Mouse (Mus musculus) midbrain, embryonic 13.5 days (tissue): Measurements from ENCODE around the gene Trpm6. TPM values are rescaled to one million over a fixed set of nuclear protein-coding genes. Genes with fewer than 3 reads are reported as not detected.

Experiments
- ATAC-seq: fragments of 200-750 bp; cut with Nextera tagmentation; 2 replicates; pipeline ENCODE4 v1.8.0; 2017; ENCODE audit warnings: mild to moderate bottlenecking, moderate TSS enrichment, moderate library complexity
- H3K27ac ChIP-seq: fragments of 300-500 bp; sonication (generic); 2 replicates; pipeline ENCODE4 v1.5.1; 2015; ENCODE audit warnings: inconsistent platforms, mild to moderate bottlenecking, moderate library complexity
- H3K27me3 ChIP-seq: fragments of 300-500 bp; sonication (generic); 2 replicates; pipeline ENCODE4 v1.6.1; 2015; ENCODE audit warnings: mild to moderate bottlenecking, inconsistent platforms
- H3K36me3 ChIP-seq: fragments of 300-500 bp; sonication (generic); 2 replicates; pipeline ENCODE4 v1.6.1; 2015; ENCODE audit warnings: mild to moderate bottlenecking, inconsistent platforms
- H3K4me1 ChIP-seq: fragments of 300-500 bp; sonication (generic); replicated peaks from 2 replicates; pipeline ENCODE4 v1.6.1; 2015; ENCODE audit warnings: inconsistent platforms
- H3K4me2 ChIP-seq: fragments of 300-500 bp; sonication (generic); replicated peaks from 2 replicates; pipeline ENCODE4 v1.6.1; 2015; ENCODE audit warnings: moderate library complexity, mild to moderate bottlenecking, inconsistent platforms
- H3K4me3 ChIP-seq: fragments of 300-500 bp; sonication (generic); replicated peaks from 2 replicates; pipeline ENCODE4 v1.5.1; 2015; ENCODE audit warnings: mild to moderate bottlenecking, inconsistent platforms
- H3K9ac ChIP-seq: fragments of 300-500 bp; sonication (generic); replicated peaks from 2 replicates; pipeline ENCODE4 v1.6.1; 2015; ENCODE audit warnings: mild to moderate bottlenecking, inconsistent platforms
- H3K9me3 ChIP-seq: fragments of 300-500 bp; sonication (generic); 2 replicates; pipeline ENCODE4 v1.6.1; 2016; ENCODE audit warnings: mild to moderate bottlenecking, inconsistent platforms
- WGBS: fragments of 180-500 bp; shearing (Covaris S2); methylation state at CpG from one replicate; pipeline ENCODE4 v1.1.7; 2015; 5-methylcytosine and 5-hydroxymethylcytosine counted together
- polyA plus RNA-seq: library from polyadenylated mRNA; unstranded; fragments of >200 nt; fragmentation: Nextera tagmentation; extraction: Ambion mirVana; gene quantifications from 2 replicates; pipeline ENCODE4 v1.2.1, GENCODE M21; 2015

The Trpm6 gene
- polyA plus RNA-seq, 1 experiment from 2014 or later, result 0.43 TPM

DNA sequence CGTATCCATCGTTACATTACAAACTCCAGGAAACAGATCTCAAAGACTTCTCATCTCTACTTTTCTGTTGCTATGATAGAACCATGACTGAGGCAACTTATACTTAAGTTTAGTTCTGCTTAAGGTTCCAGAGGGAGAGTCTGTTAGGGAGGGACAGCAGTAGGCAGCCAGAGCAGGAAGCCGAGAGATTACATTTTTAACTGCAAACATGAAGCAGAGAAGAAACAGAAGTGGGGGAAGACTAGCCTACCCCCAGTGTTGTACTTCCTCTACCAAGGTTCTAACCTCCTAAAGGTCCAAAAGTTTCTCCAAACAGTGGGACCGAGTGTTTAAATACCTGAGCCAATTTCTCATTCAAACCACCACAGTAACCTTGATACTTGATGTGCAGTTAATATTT is 13.9 kb upstream of the Trpm6 start:
- H3K4me3 ChIP-seq, result no peak overlapping the region
- H3K27me3 ChIP-seq, result no peaks in the 10 kb centered on the region
- no peak overlapping the region for H3K27ac ChIP-seq
- H3K4me1 ChIP-seq, result no peaks in the 10 kb centered on the region
- no peak overlapping the region for H3K4me2 ChIP-seq
- no peaks in the 10 kb centered on the region for H3K36me3 ChIP-seq
- H3K9ac ChIP-seq, result no peak overlapping the region
- H3K9me3 ChIP-seq, result no peaks in the 10 kb centered on the region
- 93% methylated on average over 4 of the region's 4 CpGs for WGBS
- no peak for ATAC-seq

DNA sequence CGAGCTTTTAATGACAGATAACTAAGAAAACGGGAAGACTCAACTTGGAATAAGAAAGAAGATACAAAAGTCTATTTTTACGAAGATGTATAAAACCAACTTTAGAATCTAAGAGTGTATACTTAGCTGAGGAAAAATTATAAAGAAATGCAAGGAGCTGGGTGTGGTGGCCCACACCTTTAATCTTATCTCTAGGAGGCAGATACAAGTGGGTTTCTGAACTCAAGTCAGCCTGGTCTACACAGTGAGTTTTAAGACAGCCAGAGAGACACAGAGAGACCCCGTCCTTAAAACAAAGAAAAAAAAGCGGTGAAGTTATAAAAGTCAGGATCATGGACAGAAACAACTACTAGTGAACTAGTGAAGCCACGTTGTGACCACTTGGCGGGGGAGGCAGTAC is 10.6 kb upstream of the Trpm6 start:
- ATAC-seq, result no peak

DNA sequence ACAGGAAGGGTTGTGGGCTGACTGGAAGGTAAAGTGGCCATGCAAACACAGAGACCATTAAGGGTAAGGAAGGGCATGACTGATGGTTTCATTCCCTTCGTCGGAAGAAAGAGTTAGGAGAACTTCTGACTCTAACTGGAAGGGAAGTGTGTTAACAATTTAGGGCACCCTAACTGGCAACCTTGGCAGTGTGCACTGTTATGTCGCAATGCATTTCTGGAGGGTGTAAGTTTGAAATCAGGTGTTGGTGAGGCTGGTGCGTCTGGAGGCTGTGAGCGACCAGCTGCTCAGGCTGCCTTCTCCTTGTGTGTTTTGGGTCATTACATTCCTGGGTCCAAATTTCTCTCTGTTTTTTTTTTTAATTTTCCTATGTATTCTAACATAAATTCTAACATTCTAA is 5.8 kb upstream of the Trpm6 start:
- no peak overlapping the region for H3K4me3 ChIP-seq
- no peak for ATAC-seq
- no peaks in the 10 kb centered on the region for H3K36me3 ChIP-seq
- 93% methylated on average over 5 of the region's 5 CpGs for WGBS
- H3K9ac ChIP-seq, result no peak overlapping the region
- H3K9me3 ChIP-seq, result no peaks in the 10 kb centered on the region
- no peaks in the 10 kb centered on the region for H3K27me3 ChIP-seq
- no peaks in the 10 kb centered on the region for H3K4me1 ChIP-seq
- H3K27ac ChIP-seq, result no peak overlapping the region
- H3K4me2 ChIP-seq, result no peak overlapping the region

More for the DNA sequence above, 10.6 kb upstream of the Trpm6 start:
- 88% methylated on average over 7 of the region's 7 CpGs for WGBS
- H3K27me3 ChIP-seq, result no peaks in the 10 kb centered on the region
- no peak overlapping the region for H3K9ac ChIP-seq
- no peak overlapping the region for H3K27ac ChIP-seq
- no peak overlapping the region for H3K4me3 ChIP-seq
- no peaks in the 10 kb centered on the region for H3K9me3 ChIP-seq
- no peaks in the 10 kb centered on the region for H3K4me1 ChIP-seq
- no peaks in the 10 kb centered on the region for H3K36me3 ChIP-seq
- H3K4me2 ChIP-seq, result no peak overlapping the region

GRCm38 (mm10) chr19:18746576-18747340 is 3.0 kb upstream of the Trpm6 start:
- Histone ChIP-seq H3K27ac (no peak overlapping the region), H3K27me3 (peaks cover 19% of the 10 kb centered on the region), H3K4me3 (no peak overlapping the region), H3K4me2 (no peak overlapping the region), H3K9me3 (no peaks in the 10 kb centered on the region), H3K4me1 (peaks cover 8% of the 10 kb centered on the region), H3K36me3 (no peaks in the 10 kb centered on the region), H3K9ac (no peak overlapping the region)
- 94% methylated on average over 5 of the region's 5 CpGs for WGBS
- ATAC-seq, result no peak

DNA sequence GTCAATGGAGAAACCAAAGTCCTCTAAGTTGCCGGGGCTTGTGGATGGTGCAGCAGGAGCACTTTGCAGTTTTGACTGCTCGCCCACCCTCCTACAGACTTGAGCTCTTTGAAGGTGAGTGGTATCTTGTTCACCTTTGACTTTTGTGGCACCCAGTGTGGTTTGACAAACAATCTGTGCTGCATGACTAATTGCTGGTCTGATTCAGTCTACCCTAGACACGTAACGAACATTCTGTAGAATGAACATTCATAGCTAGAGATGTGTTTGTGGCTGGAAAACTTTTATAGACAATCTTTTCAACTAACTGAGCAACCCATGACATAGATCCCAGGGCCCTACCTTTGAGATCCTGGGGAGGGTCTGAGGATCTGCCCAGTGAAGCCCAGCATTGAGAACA is 2.4 kb upstream of the Trpm6 start:
- Histone ChIP-seq H3K27me3 (peaks cover 19% of the 10 kb centered on the region), H3K36me3 (no peaks in the 10 kb centered on the region), H3K9ac (no peak overlapping the region), H3K9me3 (no peaks in the 10 kb centered on the region), H3K4me1 (peaks cover 8% of the 10 kb centered on the region), H3K4me3 (no peak overlapping the region), H3K27ac (no peak overlapping the region), H3K4me2 (no peak overlapping the region)
- ATAC-seq, result no peak
- 97% methylated on average over 4 of the region's 4 CpGs for WGBS

DNA sequence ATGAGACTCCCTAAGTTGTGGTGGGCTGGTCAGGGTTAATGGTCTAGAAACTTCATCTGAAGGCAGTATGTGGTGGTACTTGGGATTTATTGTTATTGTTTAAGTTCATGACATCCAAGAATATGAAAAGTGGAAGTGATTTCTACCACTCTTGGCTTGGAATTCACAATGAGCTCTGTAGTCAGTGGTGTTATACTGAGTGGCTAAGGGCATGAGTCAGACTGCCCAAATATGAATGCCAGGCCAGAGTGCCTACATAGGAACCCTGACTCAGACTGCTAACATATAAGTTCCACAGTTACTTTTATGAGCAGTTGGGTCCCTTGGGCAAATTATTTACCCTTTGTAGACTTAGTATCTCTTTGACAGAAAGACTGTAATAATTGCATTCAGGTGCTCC is 7.4 kb downstream of the Trpm6 start:
- Histone ChIP-seq H3K4me1 (peaks cover 4% of the 10 kb centered on the region; the same call in 1 of the 2 replicates), H3K9ac (no peak overlapping the region), H3K36me3 (no peaks in the 10 kb centered on the region), H3K27ac (no peak overlapping the region), H3K9me3 (no peaks in the 10 kb centered on the region), H3K4me3 (no peak overlapping the region), H3K27me3 (no peaks in the 10 kb centered on the region), H3K4me2 (no peak overlapping the region)
- no peak for ATAC-seq

DNA sequence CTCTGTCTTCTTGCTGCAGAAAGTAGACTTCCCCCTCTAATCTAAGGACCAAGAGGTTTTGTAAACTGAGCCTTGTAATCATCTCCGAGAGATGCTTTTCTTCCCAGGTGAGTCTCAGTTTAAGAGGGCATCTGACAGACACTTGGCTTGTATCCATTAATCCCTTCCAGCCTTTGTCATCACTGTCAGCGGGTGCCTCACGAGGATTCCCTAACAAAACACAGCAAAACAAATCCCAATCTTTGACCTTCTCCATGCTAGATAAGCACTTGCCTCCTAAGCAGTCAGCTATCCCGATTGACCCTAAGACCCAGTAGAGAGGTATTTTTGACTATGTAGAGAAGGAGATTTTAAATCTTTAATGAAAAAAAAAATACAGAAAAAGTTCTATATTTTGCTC is 7.9 kb downstream of the Trpm6 start:
- H3K27me3 ChIP-seq, result no peaks in the 10 kb centered on the region
- no peak for ATAC-seq
- peaks cover 4% of the 10 kb centered on the region; the same call in 1 of the 2 replicates for H3K4me1 ChIP-seq
- WGBS, result 36% methylated on average over 4 of the region's 4 CpGs
- H3K9me3 ChIP-seq, result no peaks in the 10 kb centered on the region
- H3K4me2 ChIP-seq, result no peak overlapping the region
- no peaks in the 10 kb centered on the region for H3K36me3 ChIP-seq
- no peak overlapping the region for H3K4me3 ChIP-seq
- no peak overlapping the region for H3K9ac ChIP-seq
- H3K27ac ChIP-seq, result no peak overlapping the region

DNA sequence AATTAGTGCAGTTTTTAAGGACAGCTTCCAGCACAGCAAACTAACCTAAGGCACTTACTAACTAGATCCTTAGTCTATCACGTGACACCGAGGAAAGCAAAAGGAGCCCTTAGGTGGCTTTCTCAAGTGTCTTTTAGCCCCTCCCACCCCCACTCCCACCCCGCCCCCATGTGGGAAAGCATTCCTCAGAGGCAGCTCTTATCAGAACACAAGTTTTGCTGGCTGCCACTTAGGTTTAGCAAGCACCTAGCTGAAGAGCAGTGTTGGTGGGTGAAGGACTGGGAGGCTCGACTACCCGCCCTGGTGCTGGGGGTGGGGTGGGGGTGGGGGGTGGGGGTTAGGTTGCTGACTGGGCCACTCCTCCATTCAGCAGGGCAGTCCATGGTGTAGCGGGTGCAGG is 8.5 kb downstream of the Trpm6 start:
- no peak overlapping the region; the same call in 1 of the 2 replicates for H3K27ac ChIP-seq
- no peaks in the 10 kb centered on the region for H3K27me3 ChIP-seq
- WGBS, result 23% methylated on average over 6 of the region's 6 CpGs
- H3K36me3 ChIP-seq, result no peaks in the 10 kb centered on the region
- H3K9ac ChIP-seq, result no peak overlapping the region
- no peaks in the 10 kb centered on the region for H3K9me3 ChIP-seq
- peaks cover 4% of the 10 kb centered on the region; the same call in 1 of the 2 replicates for H3K4me1 ChIP-seq
- H3K4me3 ChIP-seq, result no peak overlapping the region
- H3K4me2 ChIP-seq, result no peak overlapping the region
- 0 out of 2 replicates have a peak, but pooled peaks have one; percentile 43 for ATAC-seq

GRCm38 (mm10) chr19:18758916-18759315 is 9.1 kb downstream of the Trpm6 start:
- H3K4me1 ChIP-seq, result peaks cover 4% of the 10 kb centered on the region; the same call in 1 of the 2 replicates

GRCm38 (mm10) chr19:18766399-18766798 is 16.6 kb downstream of the Trpm6 start:
- Histone ChIP-seq H3K9ac (no peak overlapping the region), H3K27me3 (no peaks in the 10 kb centered on the region), H3K4me1 (no peaks in the 10 kb centered on the region), H3K27ac (no peak overlapping the region), H3K4me2 (no peak overlapping the region), H3K9me3 (no peaks in the 10 kb centered on the region), H3K36me3 (no peaks in the 10 kb centered on the region), H3K4me3 (no peak overlapping the region)
- WGBS, result 87% methylated on average over 5 of the region's 5 CpGs
- no peak for ATAC-seq

More at GRCm38 (mm10) chr19:18758916-18759315, 9.1 kb downstream of the Trpm6 start:
- Histone ChIP-seq H3K36me3 (no peaks in the 10 kb centered on the region), H3K27me3 (no peaks in the 10 kb centered on the region), H3K9me3 (no peaks in the 10 kb centered on the region), H3K9ac (no peak overlapping the region), H3K4me3 (no peak overlapping the region), H3K27ac (no peak overlapping the region), H3K4me2 (no peak overlapping the region)
- 0 out of 2 replicates have a peak, but pooled peaks have one; percentile 60 for ATAC-seq
- WGBS, result 16% methylated on average over 9 of the region's 9 CpGs

- no peak overlapping the region for H3K4me3 ChIP-seq
- 86% methylated on average over 1 of the region's 1 CpGs for WGBS
- H3K36me3 ChIP-seq, result no peaks in the 10 kb centered on the region
- no peaks in the 10 kb centered on the region for H3K27me3 ChIP-seq
- no peaks in the 10 kb centered on the region for H3K9me3 ChIP-seq
- ATAC-seq, result no peak
- no peak overlapping the region for H3K27ac ChIP-seq
- H3K9ac ChIP-seq, result no peak overlapping the region
- H3K4me2 ChIP-seq, result no peak overlapping the region
- no peaks in the 10 kb centered on the region for H3K4me1 ChIP-seq
Measured at GRCm38 (mm10) chr19:18771048-18771447, 21.3 kb downstream of the Trpm6 start.

- WGBS, result 93% methylated on average over 1 of the region's 1 CpGs
- Histone ChIP-seq H3K27me3 (no peaks in the 10 kb centered on the region), H3K9me3 (no peaks in the 10 kb centered on the region), H3K4me3 (no peak overlapping the region), H3K4me2 (no peak overlapping the region), H3K27ac (no peak overlapping the region), H3K9ac (no peak overlapping the region), H3K4me1 (no peaks in the 10 kb centered on the region), H3K36me3 (no peaks in the 10 kb centered on the region)
- ATAC-seq, result no peak
Measured at GRCm38 (mm10) chr19:18771561-18771960, 21.8 kb downstream of the Trpm6 start.
